In the genomic region with DNA sequence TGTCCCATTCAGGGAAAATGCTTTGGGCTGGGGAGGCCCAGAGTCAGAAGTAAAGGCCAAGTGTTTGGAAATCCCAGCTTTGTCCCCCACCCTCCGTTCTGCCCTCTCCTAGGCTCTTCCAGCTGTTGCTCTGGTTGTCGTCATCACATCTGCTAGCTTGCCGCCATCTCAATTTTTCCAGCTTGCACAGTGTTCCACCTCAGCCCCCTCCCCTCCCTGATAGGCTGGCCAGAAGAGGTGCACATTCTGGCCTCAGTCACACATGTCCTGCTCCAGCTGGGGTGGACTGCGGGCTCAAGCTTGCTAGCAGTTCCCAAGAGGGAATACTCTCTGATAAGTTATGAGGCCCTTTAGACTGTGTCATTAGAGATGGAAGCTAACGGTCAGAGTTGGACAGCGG, we compare ENCODE assay signal across 15 mouse cellular contexts. TPM values are rescaled to one million over a fixed set of nuclear protein-coding genes. Genes with fewer than 3 reads are reported as not detected.
DNase-seq lines count a peak whose midpoint lies in the region; ATAC-seq lines count a peak whose summit lies in the region.
"Had no signal": no experiment of that assay in that cellular context is flagged by ENCODE, and none has a peak within 500 bp of the region (broad histone marks: within the 10 kb centered on the region; RNA-seq: fewer than 3 reads in every experiment).

No protein-coding gene starts in this region.

- 65% methylated on average over 6 of the region's 6 CpGs for WGBS in heart, embryonic 10.5 days
- 79% methylated on average over 6 of the region's 6 CpGs for WGBS in liver, embryonic 11.5 days

- H3K27ac ChIP-seq in heart, embryonic 10.5 days, result no peak overlapping the region
- no peak overlapping the region for H3K27ac ChIP-seq in liver, embryonic 11.5 days (ENCODE audit: low read depth, low read length)
- H3K27ac ChIP-seq: embryonic facial prominence, embryonic 10.5 days; macrophage had no signal

- no peak overlapping the region for H3K9ac ChIP-seq in liver, embryonic 11.5 days (ENCODE audit: low read depth, low read length)

- no peaks in the 10 kb centered on the region for H3K9me3 ChIP-seq in heart, embryonic 10.5 days
- H3K9me3 ChIP-seq in liver, embryonic 11.5 days (ENCODE audit: control insufficient read depth, low read length), result no peaks in the 10 kb centered on the region
- H3K9me3 ChIP-seq: embryonic facial prominence, embryonic 10.5 days had no signal

- DNase-seq in heart, adult 18-20 months, result peak; percentile 73 to 87
- no peak for DNase-seq in heart, embryonic 10.5 days (ENCODE audit: low spot score)
- DNase-seq in lung, postnatal 10 days, result peak; percentile 43
- DNase-seq in lung, postnatal 25 days (ENCODE audit: low spot score), result no peak
- peak; percentile 57 for DNase-seq in heart, postnatal 4 days
- no peak for DNase-seq in liver, embryonic 11.5 days (ENCODE audit: low spot score)
- DNase-seq in retina, embryonic 14.5 days (ENCODE audit: low spot score), result no peak
- DNase-seq: adrenal gland, adult 8-10 months; cerebellum, postnatal 14 days; midbrain, embryonic 14.5 days; thymus, postnatal 14 days had no signal

- H3K36me3 ChIP-seq in heart, embryonic 10.5 days, result peaks cover 5% of the 10 kb centered on the region; the same call in 1 of the 2 replicates
- H3K36me3 ChIP-seq in liver, embryonic 11.5 days (ENCODE audit: control insufficient read depth, insufficient read depth, low read length), result no peaks in the 10 kb centered on the region
- H3K36me3 ChIP-seq: embryonic facial prominence, embryonic 10.5 days had no signal

- H3K27me3 ChIP-seq in heart, embryonic 10.5 days (ENCODE audit: insufficient read depth, poor library complexity, severe bottlenecking), result 0 out of 2 replicates have a peak, but pooled peaks cover 6% of the 10 kb centered on the region
- H3K27me3 ChIP-seq in liver, embryonic 11.5 days (replicated peaks; ENCODE audit: control insufficient read depth, insufficient read depth, low read length), result no peaks in the 10 kb centered on the region

- H3K4me1 ChIP-seq in heart, embryonic 10.5 days, result 0 out of 2 replicates have a peak, but pooled peaks cover 3% of the 10 kb centered on the region
- H3K4me1 ChIP-seq in liver, embryonic 11.5 days (replicated peaks; ENCODE audit: control insufficient read depth, insufficient read depth, low read length), result no peaks in the 10 kb centered on the region

- H3K4me3 ChIP-seq in heart, embryonic 10.5 days, result no peak overlapping the region
- H3K4me3 ChIP-seq in liver, embryonic 11.5 days (ENCODE audit: low read depth, low read length), result no peak overlapping the region
- H3K4me3 ChIP-seq: embryonic facial prominence, embryonic 10.5 days had no signal

- ATAC-seq in CD4-positive, CD25-positive, alpha-beta regulatory T cell, adult 4 months, result no peak
- ATAC-seq in liver, embryonic 11.5 days (replicated peaks; ENCODE audit: low FRiP score), result no peak
- ATAC-seq: inflammation-experienced regulatory T-cells, adult 6 months had no signal

- no peak overlapping the region for H3K4me2 ChIP-seq in liver, embryonic 11.5 days

RNA-seq across cellular contexts. Expression of gene Fgd5, which starts 42.8 kb away (rescaled TPM):
- total RNA-seq in heart, adult 18-20 months (2021), result 10 to 100 TPM; 20.4 to 22.3 TPM
- polyA plus RNA-seq in heart, embryonic 10.5 days (2016; fragmentation: Nextera tagmentation; extraction: Ambion mirVana), result 12.9 and 15.7 TPM in 2 replicates
- total RNA-seq in heart, postnatal 4 days (2021), result 10 to 100 TPM; 24.8 to 26.4 TPM
- polyA plus RNA-seq in CD4-positive, CD25-positive, alpha-beta regulatory T cell, adult 4 months (2017; shearing (Covaris generic)), result under 1 TPM in 1 of 2 experiments, not detected in 1; 0.08 TPM
- 8.0 and 8.3 TPM in 2 replicates for polyA plus RNA-seq in liver, embryonic 11.5 days (2014; fragmentation: Nextera tagmentation; extraction: Ambion mirVana)
- polyA plus RNA-seq: inflammation-experienced regulatory T-cells, adult 6 months; macrophage had no signal

Comparison
In these comparisons a context has a peak if more than half of its experiments do, and no peak if none do; other contexts are left out.
1. DNase-seq: peak in heart, adult 18-20 months (2 of 2), lung, postnatal 10 days (single experiment) and heart, postnatal 4 days (single experiment); none in heart, embryonic 10.5 days (single experiment), lung, postnatal 25 days (single experiment), liver, embryonic 11.5 days (single experiment) and retina, embryonic 14.5 days (single experiment).